In the genomic region with DNA sequence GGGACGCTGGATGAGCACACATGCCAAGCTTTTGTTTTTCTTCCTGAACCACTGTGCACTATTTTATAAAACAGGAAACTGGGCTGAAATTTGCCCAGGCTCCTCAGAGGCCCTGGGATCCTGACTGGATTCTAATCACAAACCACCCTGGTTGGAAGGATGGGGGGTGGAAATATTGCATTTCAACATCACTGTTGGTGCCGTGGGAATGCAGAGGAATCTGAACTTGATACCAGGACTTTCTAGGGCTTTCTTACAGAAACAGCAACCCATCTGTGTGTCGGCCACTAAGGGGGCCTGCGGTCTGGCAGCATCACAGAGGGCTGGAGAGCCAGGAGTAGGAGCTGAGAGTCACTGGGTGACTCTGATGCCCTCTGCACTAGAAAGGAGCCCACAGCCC, we compare ENCODE assay signal across 13 mouse cellular contexts. TPM values are rescaled to one million over a fixed set of nuclear protein-coding genes. Genes with fewer than 3 reads are reported as not detected.
DNase-seq lines count a peak whose midpoint lies in the region; ATAC-seq and TF ChIP-seq lines count a peak whose summit lies in the region.
"Had no signal": no experiment of that assay in that cellular context is flagged by ENCODE, and none has a peak within 500 bp of the region (broad histone marks: within the 10 kb centered on the region; RNA-seq: fewer than 3 reads in every experiment).

No protein-coding gene starts in this region.

- 73% methylated on average over 4 of the region's 4 CpGs for WGBS in heart, embryonic 13.5 days
- WGBS in lung, embryonic 15.5 days = 69% methylated on average over 4 of the region's 4 CpGs
- 49% methylated on average over 4 of the region's 4 CpGs for WGBS in embryonic facial prominence, embryonic 12.5 days
- 56% methylated on average over 4 of the region's 4 CpGs for WGBS in heart, postnatal 0 days

- H3K4me2 ChIP-seq in heart, embryonic 13.5 days = no peak overlapping the region
- no peak overlapping the region for H3K4me2 ChIP-seq in lung, embryonic 15.5 days
- H3K4me2 ChIP-seq in embryonic facial prominence, embryonic 12.5 days (replicated peaks) = no peak overlapping the region
- no peak overlapping the region for H3K4me2 ChIP-seq in heart, postnatal 0 days (ENCODE audit: low read depth, low read length)
- H3K4me2 ChIP-seq: intestine, embryonic 15.5 days; limb, embryonic 15.5 days had no signal

- ATAC-seq in heart, embryonic 13.5 days (ENCODE audit: extremely low read depth, insufficient number of reproducible peaks, low FRiP score, low TSS enrichment) = no peak
- ATAC-seq in lung, embryonic 15.5 days (ENCODE audit: borderline replicate concordance, extremely low read depth, low FRiP score, low TSS enrichment) = no peak
- no peak for ATAC-seq in embryonic facial prominence, embryonic 12.5 days (ENCODE audit: insufficient number of reproducible peaks, insufficient read depth, low FRiP score, low TSS enrichment)
- ATAC-seq in heart, postnatal 0 days (ENCODE audit: insufficient read depth, low read depth) = no peak
- ATAC-seq: CD4-positive, CD25-positive, alpha-beta regulatory T cell, adult 4 months; intestine, embryonic 15.5 days had no signal

- DNase-seq in heart, postnatal 14 days = no peak
- no peak for DNase-seq in lung, postnatal 10 days
- no peak for DNase-seq in heart, postnatal 0 days (ENCODE audit: low spot score)
- no peak for DNase-seq in layer of hippocampus, postnatal 10 days (ENCODE audit: low spot score in 2 of 2)
- DNase-seq in right cerebral cortex, adult 18-20 months = no peak
- DNase-seq: adrenal gland, postnatal 10 days; thymus, adult 2 months had no signal

- peak overlapping the region; percentile 55 for H3K27ac ChIP-seq in heart, embryonic 13.5 days (replicated peaks)
- H3K27ac ChIP-seq in lung, embryonic 15.5 days = peak overlapping the region; percentile 69
- H3K27ac ChIP-seq in embryonic facial prominence, embryonic 12.5 days = peak overlapping the region; percentile 55; the same call in 1 of the 2 replicates
- peak overlapping the region; percentile 26 for H3K27ac ChIP-seq in heart, postnatal 0 days (ENCODE audit: low read depth)
- H3K27ac ChIP-seq: intestine, embryonic 15.5 days had no signal

- H3K9me3 ChIP-seq in heart, embryonic 13.5 days = no peaks in the 10 kb centered on the region
- H3K9me3 ChIP-seq in lung, embryonic 15.5 days = no peaks in the 10 kb centered on the region
- no peaks in the 10 kb centered on the region for H3K9me3 ChIP-seq in embryonic facial prominence, embryonic 12.5 days
- H3K9me3 ChIP-seq in heart, postnatal 0 days (replicated peaks; ENCODE audit: control insufficient read depth, low read length) = no peaks in the 10 kb centered on the region
- H3K9me3 ChIP-seq: intestine, embryonic 15.5 days; limb, embryonic 15.5 days had no signal

- H3K4me3 ChIP-seq in heart, embryonic 13.5 days = no peak overlapping the region
- no peak overlapping the region for H3K4me3 ChIP-seq in lung, embryonic 15.5 days
- H3K4me3 ChIP-seq in embryonic facial prominence, embryonic 12.5 days = no peak overlapping the region
- H3K4me3 ChIP-seq in heart, postnatal 0 days (ENCODE audit: low read depth, low read length) = no peak overlapping the region
- H3K4me3 ChIP-seq: intestine, embryonic 15.5 days; limb, embryonic 15.5 days had no signal

- no peaks in the 10 kb centered on the region for H3K36me3 ChIP-seq in heart, embryonic 13.5 days
- no peaks in the 10 kb centered on the region for H3K36me3 ChIP-seq in lung, embryonic 15.5 days
- H3K36me3 ChIP-seq in embryonic facial prominence, embryonic 12.5 days = no peaks in the 10 kb centered on the region
- no peaks in the 10 kb centered on the region for H3K36me3 ChIP-seq in heart, postnatal 0 days (replicated peaks; ENCODE audit: control insufficient read depth, insufficient read depth, low read length)
- H3K36me3 ChIP-seq: intestine, embryonic 15.5 days; limb, embryonic 15.5 days had no signal

- peak overlapping the region; percentile 53 for H3K9ac ChIP-seq in heart, embryonic 13.5 days
- H3K9ac ChIP-seq in lung, embryonic 15.5 days = no peak overlapping the region
- H3K9ac ChIP-seq in embryonic facial prominence, embryonic 12.5 days = no peak overlapping the region
- no peak overlapping the region for H3K9ac ChIP-seq in heart, postnatal 0 days (replicated peaks; ENCODE audit: low read depth, low read length)
- H3K9ac ChIP-seq: intestine, embryonic 15.5 days; limb, embryonic 15.5 days had no signal

- no peaks in the 10 kb centered on the region for H3K27me3 ChIP-seq in heart, embryonic 13.5 days (replicated peaks)
- no peaks in the 10 kb centered on the region for H3K27me3 ChIP-seq in lung, embryonic 15.5 days
- no peaks in the 10 kb centered on the region for H3K27me3 ChIP-seq in embryonic facial prominence, embryonic 12.5 days
- H3K27me3 ChIP-seq in heart, postnatal 0 days (ENCODE audit: control insufficient read depth, insufficient read depth, low read length) = no peaks in the 10 kb centered on the region
- H3K27me3 ChIP-seq: intestine, embryonic 15.5 days; limb, embryonic 15.5 days had no signal

- no peak for TF ChIP-seq CTCF in heart, postnatal 0 days (IDR thresholded peaks at IDR 0.05; ENCODE audit: low read depth)

- TF ChIP-seq EP300 in heart, postnatal 0 days (IDR thresholded peaks at IDR 0.05; ENCODE audit: low read depth) = no peak

- intact Hi-C loops in heart, postnatal 14 days (cut with DNase I) = loop anchor here (1.0 kb wide), 1 partner anchor 28 kb away; no protein-coding TSS in a partner anchor

- H3K4me1 ChIP-seq in heart, embryonic 13.5 days = peaks cover 84% of the 10 kb centered on the region
- peaks cover 48% of the 10 kb centered on the region for H3K4me1 ChIP-seq in lung, embryonic 15.5 days
- peaks cover 48% of the 10 kb centered on the region for H3K4me1 ChIP-seq in embryonic facial prominence, embryonic 12.5 days
- H3K4me1 ChIP-seq in heart, postnatal 0 days (ENCODE audit: control insufficient read depth, insufficient read depth) = peaks cover 40% of the 10 kb centered on the region

RNA-seq across cellular contexts. Expression of gene Csrp1, which starts 47.5 kb away (rescaled TPM):
- 207 and 208 TPM in 2 replicates for polyA plus RNA-seq in heart, embryonic 13.5 days (2015; fragmentation: Nextera tagmentation; extraction: Ambion mirVana)
- 10 to 100 TPM; 60.3 to 66.0 TPM for total RNA-seq in heart, postnatal 14 days (2021)
- polyA plus RNA-seq in lung, embryonic 15.5 days (2015; fragmentation: Nextera tagmentation; extraction: Ambion mirVana) = 275 and 280 TPM in 2 replicates
- 75.1 and 78.9 TPM in 2 replicates for polyA plus RNA-seq in embryonic facial prominence, embryonic 12.5 days (2016; fragmentation: Nextera tagmentation; extraction: Ambion mirVana)
- 529 and 840 TPM in 2 replicates for total RNA-seq in heart, postnatal 0 days (2014; rRNA removed; ENCODE audit: low replicate concordance)
- polyA plus RNA-seq in heart, postnatal 0 days (2015; fragmentation: Nextera tagmentation; extraction: Ambion mirVana) = 128 and 145 TPM in 2 replicates
- 10 to 100 TPM; 82.2 to 91.4 TPM for total RNA-seq in layer of hippocampus, postnatal 10 days (2021)
